Mouse (Mus musculus) myocyte (in vitro differentiated cells): ENCODE results near the gene Fau.

Experiments
- CEBPB ChIP-seq: IDR thresholded peaks from 2 replicates; pipeline ENCODE4 v1.6.1; 2011; ENCODE audit warnings: mild to moderate bottlenecking, moderate library complexity; ENCODE audit not compliant: poor library complexity, insufficient read depth, severe bottlenecking
- E2F4 ChIP-seq: IDR thresholded peaks from one replicate; pipeline ENCODE4 v1.6.1; 2011; ENCODE audit warnings: mild to moderate bottlenecking, control low read depth, moderate library complexity; ENCODE audit not compliant: insufficient read depth
- MAX ChIP-seq: IDR thresholded peaks from one replicate; pipeline ENCODE4 v1.6.1; 2011; ENCODE audit warnings: low read depth, mild to moderate bottlenecking, control low read depth
- MYOD1 ChIP-seq, 3 experiments: IDR thresholded peaks; one replicate each; pipeline ENCODE4 v1.6.1; 2011; ENCODE audit warnings: control low read depth in 2 of 3, low read depth in 2 of 3, mild to moderate bottlenecking in 2 of 3, moderate library complexity in 1 of 3; ENCODE audit not compliant: insufficient read length in 2 of 3, control insufficient read depth in 1 of 3
- MYOG ChIP-seq, 3 experiments: IDR thresholded peaks; one replicate each; pipeline ENCODE4 v1.6.1; 2011; ENCODE audit warnings: control low read depth in 2 of 3, low read depth in 2 of 3, mild to moderate bottlenecking in 2 of 3; ENCODE audit not compliant: insufficient read length in 2 of 3, control insufficient read depth in 1 of 3, insufficient read depth in 1 of 3
- POLR2A ChIP-seq: IDR thresholded peaks from one replicate; pipeline ENCODE4 v1.6.1; 2011; ENCODE audit warnings: low read depth, mild to moderate bottlenecking, control low read depth, moderate library complexity; ENCODE audit not compliant: insufficient read length
- POLR2AphosphoS2 ChIP-seq: IDR thresholded peaks from one replicate; pipeline ENCODE4 v1.6.1; 2011; ENCODE audit warnings: low read depth, control low read depth; ENCODE audit not compliant: insufficient read length
- TCF12 ChIP-seq: IDR thresholded peaks from one replicate; pipeline ENCODE4 v1.6.1; 2011; ENCODE audit warnings: mild to moderate bottlenecking, control low read depth; ENCODE audit not compliant: poor library complexity, insufficient read depth, severe bottlenecking
- USF1 ChIP-seq: IDR thresholded peaks from one replicate; pipeline ENCODE4 v1.6.1; 2011; ENCODE audit warnings: low read depth, mild to moderate bottlenecking, control low read depth, moderate library complexity

DNA sequence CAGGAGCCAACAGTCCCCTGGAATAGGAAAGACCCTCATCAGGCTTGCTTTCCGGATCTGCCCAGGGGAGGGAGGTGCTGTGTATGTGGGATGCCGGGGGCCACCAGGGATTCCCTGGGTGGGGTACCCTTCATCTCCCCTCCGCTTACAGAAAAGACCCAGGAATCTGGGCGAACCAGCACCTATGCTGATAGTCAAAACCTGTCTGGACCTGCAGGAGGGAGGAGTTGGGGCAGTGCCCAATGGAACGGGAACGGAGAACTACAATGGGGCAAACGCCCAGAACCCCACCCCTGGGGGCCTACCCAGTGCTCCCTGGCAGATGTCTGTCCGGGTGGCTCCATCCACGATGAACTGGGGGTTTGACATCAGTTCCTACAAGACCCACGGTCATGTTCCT lies 44.0 kb upstream of the Fau start:
- TF ChIP-seq MAX = no peak
- no peak for TF ChIP-seq POLR2A
- TF ChIP-seq POLR2AphosphoS2 = no peak
- TF ChIP-seq MYOD1 (IDR thresholded peaks at IDR 0.05; ENCODE audit: control insufficient read depth in 1 of 3, insufficient read length in 2 of 3, low read depth in 2 of 3) = no peak
- TF ChIP-seq USF1 = no peak
- TF ChIP-seq E2F4 = no peak
- TF ChIP-seq MYOG (IDR thresholded peaks at IDR 0.05; ENCODE audit: control insufficient read depth in 1 of 3, insufficient read depth in 1 of 3, insufficient read length in 2 of 3, low read depth in 2 of 3) = no peak
- no peak for TF ChIP-seq CEBPB
- TF ChIP-seq TCF12 = no peak
